Mouse (Mus musculus) MEL (cell line): ENCODE measurements around the gene Egfl8. TPM values are rescaled to one million over a fixed set of nuclear protein-coding genes. Genes with fewer than 3 reads are reported as not detected.
A peak's percentile ranks its signal among the peaks of the same experiment; 100 is the strongest.

Experiments
- DNase-seq: peaks from one replicate; pipeline ENCODE4 v3.0.0; 2011; ENCODE audit warnings: low read depth, low spot score
- H3K27ac ChIP-seq: 2 replicates; pipeline ENCODE4 v1.5.1; 2012; ENCODE audit warnings: low read depth, mild to moderate bottlenecking, control low read depth, low read length, moderate library complexity; ENCODE audit not compliant: control insufficient read depth
- H3K27me3 ChIP-seq, 2 experiments: fragments of 150-350 bp in 1 of 2; sonication (generic) in 1 of 2; 2 replicates each; pipeline ENCODE4 v1.6.1; 2012; ENCODE audit warnings: low read length in 2 of 2, mild to moderate bottlenecking in 2 of 2, improper control_type of control experiment in 1 of 2, moderate library complexity in 1 of 2; ENCODE audit not compliant: insufficient read depth in 2 of 2, control insufficient read depth in 1 of 2
- H3K36me3 ChIP-seq, 2 experiments: 2 replicates each; pipeline ENCODE4 v1.6.1; 2012 to 2014; ENCODE audit warnings: low read length in 2 of 2, improper control_type of control experiment in 1 of 2, inconsistent platforms in 1 of 2, mild to moderate bottlenecking in 1 of 2; ENCODE audit not compliant: insufficient read depth in 2 of 2, control insufficient read depth in 1 of 2
- H3K4me1 ChIP-seq, 2 experiments: fragments of 150-350 bp in 1 of 2; sonication (generic) in 1 of 2; 2 replicates each; pipeline ENCODE4 v1.6.1; 2012; ENCODE audit warnings: low read length in 2 of 2, improper control_type of control experiment in 1 of 2, mild to moderate bottlenecking in 1 of 2; ENCODE audit not compliant: insufficient read depth in 2 of 2, control insufficient read depth in 1 of 2
- H3K4me3 ChIP-seq, 2 experiments: fragments of 150-350 bp in 1 of 2; sonication (generic) in 1 of 2; 2 replicates each; pipeline ENCODE4 v1.5.1; 2012; ENCODE audit warnings: low read depth in 2 of 2, low read length in 2 of 2, mild to moderate bottlenecking in 2 of 2, moderate library complexity in 2 of 2, control low read depth in 1 of 2, improper control_type of control experiment in 1 of 2; ENCODE audit not compliant: control insufficient read depth in 1 of 2, insufficient read depth in 1 of 2
- H3K79me2 ChIP-seq: 2 replicates; pipeline ENCODE4 v1.6.1; 2012; ENCODE audit warnings: mild to moderate bottlenecking, low read length, moderate library complexity; ENCODE audit not compliant: control insufficient read depth, poor library complexity, insufficient read depth
- H3K9ac ChIP-seq: 2 replicates; pipeline ENCODE4 v1.6.1; 2012; ENCODE audit warnings: low read depth, mild to moderate bottlenecking, control low read depth, low read length, moderate library complexity; ENCODE audit not compliant: control insufficient read depth, poor library complexity, severe bottlenecking
- H3K9me3 ChIP-seq: fragments of 150-350 bp; sonication (generic); replicated peaks from 2 replicates; pipeline ENCODE4 v1.6.1; 2012; ENCODE audit warnings: mild to moderate bottlenecking, low read length, improper control_type of control experiment, moderate library complexity; ENCODE audit not compliant: insufficient read depth
- BHLHE40 ChIP-seq: IDR thresholded peaks from 2 replicates; pipeline ENCODE4 v1.6.1; 2012; ENCODE audit warnings: low read depth, mild to moderate bottlenecking, inconsistent platforms, low read length, improper control_type of control experiment, borderline replicate concordance
- CHD1 ChIP-seq: IDR thresholded peaks from 2 replicates; pipeline ENCODE4 v1.6.1; 2012; ENCODE audit warnings: low read depth, mild to moderate bottlenecking, inconsistent platforms, low read length, improper control_type of control experiment
- CHD2 ChIP-seq: IDR thresholded peaks from 2 replicates; pipeline ENCODE4 v1.6.1; 2011; ENCODE audit warnings: low read length, improper control_type of control experiment
- ELF1 ChIP-seq: IDR thresholded peaks from 2 replicates; pipeline ENCODE4 v1.6.1; 2014; ENCODE audit warnings: low read depth, mild to moderate bottlenecking, inconsistent platforms, low read length, improper control_type of control experiment, moderate library complexity
- EP300 ChIP-seq, 2 experiments: IDR thresholded peaks; 2 replicates each; pipeline ENCODE4 v1.6.1; 2011; ENCODE audit warnings: improper control_type of control experiment in 2 of 2, low read length in 2 of 2, low read depth in 1 of 2, mild to moderate bottlenecking in 1 of 2
- JUND ChIP-seq: IDR thresholded peaks from 2 replicates; pipeline ENCODE4 v1.6.1; 2011; ENCODE audit warnings: low read depth, mild to moderate bottlenecking, improper control_type of control experiment, low read length
- KAT2A ChIP-seq: conservative IDR thresholded peaks from 2 replicates; pipeline ENCODE4 v1.6.1; 2012; ENCODE audit warnings: low read depth, low read length, improper control_type of control experiment, inconsistent platforms
- MAZ ChIP-seq: IDR thresholded peaks from 2 replicates; pipeline ENCODE4 v1.6.1; 2012; ENCODE audit warnings: low read depth, mild to moderate bottlenecking, inconsistent platforms, low read length, improper control_type of control experiment
- MYB ChIP-seq: IDR thresholded peaks from 2 replicates; pipeline ENCODE4 v1.6.1; 2011; ENCODE audit warnings: mild to moderate bottlenecking, low read depth, low read length, improper control_type of control experiment
- MYC ChIP-seq: IDR thresholded peaks from 2 replicates; pipeline ENCODE4 v1.6.1; 2011; ENCODE audit warnings: low read depth, mild to moderate bottlenecking, low read length, improper control_type of control experiment, moderate library complexity
- NELFE ChIP-seq: IDR thresholded peaks from 2 replicates; pipeline ENCODE4 v1.6.1; 2011; ENCODE audit warnings: low read depth, low read length, improper control_type of control experiment
- NRF1 ChIP-seq: IDR thresholded peaks from 2 replicates; pipeline ENCODE4 v1.6.1; 2014; ENCODE audit warnings: low read depth, mild to moderate bottlenecking, inconsistent platforms, low read length, improper control_type of control experiment, moderate library complexity; ENCODE audit not compliant: poor library complexity, insufficient read depth, severe bottlenecking
- POLR2A ChIP-seq, 2 experiments: IDR thresholded peaks; 2 replicates each; pipeline ENCODE4 v1.6.1; 2011 to 2012; ENCODE audit warnings: low read length in 2 of 2, mild to moderate bottlenecking in 2 of 2, control low read depth in 1 of 2, improper control_type of control experiment in 1 of 2, low read depth in 1 of 2, moderate library complexity in 1 of 2; ENCODE audit not compliant: control insufficient read depth in 1 of 2, insufficient read depth in 1 of 2, poor library complexity in 1 of 2
- RAD21 ChIP-seq: IDR thresholded peaks from 2 replicates; pipeline ENCODE4 v1.6.1; 2011; ENCODE audit warnings: mild to moderate bottlenecking, low read depth, low read length, improper control_type of control experiment
- RCOR1 ChIP-seq: IDR thresholded peaks from 2 replicates; pipeline ENCODE4 v1.6.1; 2012; ENCODE audit warnings: low read depth, mild to moderate bottlenecking, inconsistent platforms, low read length, improper control_type of control experiment
- SIN3A ChIP-seq: IDR thresholded peaks from 2 replicates; pipeline ENCODE4 v1.6.1; 2012; ENCODE audit warnings: low read length, improper control_type of control experiment, inconsistent platforms
- UBTF ChIP-seq: IDR thresholded peaks from 2 replicates; pipeline ENCODE4 v1.6.1; 2012; ENCODE audit warnings: low read depth, mild to moderate bottlenecking, inconsistent platforms, low read length, improper control_type of control experiment, moderate library complexity, borderline replicate concordance; ENCODE audit not compliant: insufficient read depth
- USF1 ChIP-seq: IDR thresholded peaks from 2 replicates; pipeline ENCODE4 v1.6.1; 2014; ENCODE audit warnings: low read depth, mild to moderate bottlenecking, inconsistent platforms, low read length, improper control_type of control experiment, moderate library complexity
- ZC3H11A ChIP-seq: IDR thresholded peaks from 2 replicates; pipeline ENCODE4 v1.6.1; 2012; ENCODE audit warnings: low read depth, mild to moderate bottlenecking, inconsistent platforms, low read length, improper control_type of control experiment
- ZKSCAN1 ChIP-seq: IDR thresholded peaks from 2 replicates; pipeline ENCODE4 v1.6.1; 2012; ENCODE audit warnings: low read depth, mild to moderate bottlenecking, inconsistent platforms, low read length, improper control_type of control experiment, moderate library complexity
- polyA plus RNA-seq, 2 experiments: library from polyadenylated mRNA; stranded (reverse) in 1 of 2; unstranded in 1 of 2; fragments of >175 nt in 1 of 2; fragments of >200 nt in 1 of 2; gene quantifications; 2 replicates each; pipeline versions ENCODE4 v1.2.1 to v1.2.4; 2012; ENCODE audit warnings: low replicate concordance in 2 of 2, low read depth in 1 of 2; ENCODE audit not compliant: insufficient read length in 2 of 2, insufficient read depth in 1 of 2, missing spikeins in 1 of 2
- total RNA-seq: library from RNA; depleted of rRNA; stranded (reverse); fragments of 300-350 nt; gene quantifications from 2 replicates; pipeline ENCODE4 v1.2.3, GENCODE M21; 2012

The Egfl8 gene
- total and polyA plus RNA-seq, 3 experiments, result 0.89 to 1.6 TPM; not detected in 1

GRCm38 (mm10) chr17:34591029-34591993 is 24.5 kb downstream of the Egfl8 start, which contains the start of gene Pbx2:
Gene Pbx2, plus strand, starts transcription at chr17:34591266.
- H3K79me2 ChIP-seq, result peaks cover 16% of the 10 kb centered on the region
- no peaks in the 10 kb centered on the region for H3K27me3 ChIP-seq
- peak; percentile 59 for DNase-seq
- peak within 1 kb of the TSS; percentile 63 for H3K27ac ChIP-seq
- H3K4me1 ChIP-seq, result peaks cover 11 to 39% of the 10 kb centered on the region in 2 experiments
- H3K9me3 ChIP-seq, result no peaks in the 10 kb centered on the region
- peaks cover 0 to 27% of the 10 kb centered on the region in 2 experiments; a peak in 3 of 4 replicates for H3K36me3 ChIP-seq
- TF ChIP-seq CHD2 (no peak), SIN3A (peak; percentile 11; the same call in 1 of the 2 replicates)
- TF ChIP-seq, all 39 proteins: peak for 1
- Histone ChIP-seq H3K4me3 (peak within 1 kb of the TSS; percentile 68 to 98), H3K9ac (peak within 1 kb of the TSS; percentile 99)

GRCm38 (mm10) chr17:34590154-34590987 is 25.4 kb downstream of the Egfl8 start:
- H3K4me3 ChIP-seq, result peak overlapping the region; percentile 25 to 31
- TF ChIP-seq KAT2A (no peak), EP300 (IDR thresholded peaks at IDR 0.05; ENCODE audit: low read depth in 1 of 2, low read length in 2 of 2) (no peak), POLR2A (IDR thresholded peaks at IDR 0.05; ENCODE audit: control insufficient read depth in 1 of 2, insufficient read depth in 1 of 2, low read depth in 1 of 2, low read length in 2 of 2, poor library complexity in 1 of 2) (0 out of 4 replicates have a peak, but pooled peaks of 1 of the 2 experiments have one; percentile 5)
- no peak for DNase-seq
- H3K4me1 ChIP-seq, result peaks cover 11 to 40% of the 10 kb centered on the region in 2 experiments
- H3K27me3 ChIP-seq, result no peaks in the 10 kb centered on the region
- peaks cover 16% of the 10 kb centered on the region for H3K79me2 ChIP-seq
- no peaks in the 10 kb centered on the region for H3K9me3 ChIP-seq
- peak overlapping the region; percentile 63 for H3K27ac ChIP-seq
- H3K36me3 ChIP-seq, result peaks cover 0 to 27% of the 10 kb centered on the region in 2 experiments; a peak in 2 of 4 replicates
- peak overlapping the region; percentile 75 for H3K9ac ChIP-seq

- H3K4me3 ChIP-seq, result peak within 1 kb of the TSS; percentile 31 to 78
- TF ChIP-seq KAT2A (no peak), CHD1 (no peak), MYB (no peak), MYC (no peak), CHD2 (no peak; the same call in 1 of the 2 replicates), UBTF (no peak), NRF1 (no peak), USF1 (no peak), ELF1 (peak; percentile 47), BHLHE40 (no peak), RCOR1 (no peak), ZC3H11A (no peak), JUND (no peak), SIN3A (peak; percentile 57), MAZ (peak; percentile 86), NELFE (peak; percentile 31; the same call in 1 of the 2 replicates), RAD21 (no peak), ZKSCAN1 (no peak)
These were observed 26.1 kb downstream of the Egfl8 start, which contains the start of gene Gpsm3 for GRCm38 (mm10) chr17:34589681-34590101. Gene Gpsm3, plus strand, starts transcription at chr17:34589806.

More at GRCm38 (mm10) chr17:34589681-34590101, 26.1 kb downstream of the Egfl8 start, which contains the start of gene Gpsm3:
- peaks cover 11 to 40% of the 10 kb centered on the region in 2 experiments for H3K4me1 ChIP-seq
- DNase-seq, result peak; percentile 71
- H3K9ac ChIP-seq, result peak within 1 kb of the TSS; percentile 89
- H3K36me3 ChIP-seq, result peaks cover 0 to 27% of the 10 kb centered on the region in 2 experiments; a peak in 2 of 4 replicates
- H3K27me3 ChIP-seq, result no peaks in the 10 kb centered on the region
- peak within 1 kb of the TSS; percentile 41 for H3K27ac ChIP-seq
- H3K9me3 ChIP-seq, result no peaks in the 10 kb centered on the region
- H3K79me2 ChIP-seq, result peaks cover 16% of the 10 kb centered on the region
